Mouse (Mus musculus) heart, embryonic 13.5 days (tissue): ENCODE measurements at regions not wholly inside any gene's neighbourhood (a gene's known extent, or its start where the extent isn't known, plus 50 kb on each side); places are given as distances from the start of the nearest gene placed in this dataset.

ENCODE experiments used
- ATAC-seq: fragments of 200-750 bp; cut with Nextera tagmentation; 2 replicates; pipeline ENCODE4 v1.8.0; 2017; ENCODE audit warnings: moderate TSS enrichment; ENCODE audit not compliant: insufficient number of reproducible peaks, low FRiP score, low TSS enrichment; ENCODE audit errors: extremely low read depth
- H3K27ac ChIP-seq: fragments of 300-500 bp; sonication (generic); replicated peaks from 2 replicates; pipeline ENCODE4 v1.5.1; 2015; ENCODE audit warnings: moderate library complexity, mild to moderate bottlenecking, inconsistent platforms
- H3K27me3 ChIP-seq: fragments of 300-500 bp; sonication (generic); replicated peaks from 2 replicates; pipeline ENCODE4 v1.6.1; 2015; ENCODE audit warnings: mild to moderate bottlenecking, inconsistent platforms
- H3K36me3 ChIP-seq: fragments of 300-500 bp; sonication (generic); 2 replicates; pipeline ENCODE4 v1.6.1; 2015; ENCODE audit warnings: mild to moderate bottlenecking, inconsistent platforms
- H3K4me1 ChIP-seq: fragments of 300-500 bp; sonication (generic); 2 replicates; pipeline ENCODE4 v1.6.1; 2015; ENCODE audit warnings: inconsistent platforms
- H3K4me2 ChIP-seq: fragments of 300-500 bp; sonication (generic); 2 replicates; pipeline ENCODE4 v1.6.1; 2015; ENCODE audit warnings: inconsistent platforms, mild to moderate bottlenecking, moderate library complexity
- H3K4me3 ChIP-seq: fragments of 300-500 bp; sonication (generic); 2 replicates; pipeline ENCODE4 v1.5.1; 2015; ENCODE audit warnings: moderate library complexity, mild to moderate bottlenecking, inconsistent platforms
- H3K9ac ChIP-seq: fragments of 300-500 bp; sonication (generic); 2 replicates; pipeline ENCODE4 v1.6.1; 2015; ENCODE audit warnings: inconsistent platforms, mild to moderate bottlenecking, moderate library complexity
- H3K9me3 ChIP-seq: fragments of 300-500 bp; sonication (generic); 2 replicates; pipeline ENCODE4 v1.6.1; 2016; ENCODE audit warnings: inconsistent platforms
- WGBS: fragments of 180-500 bp; shearing (Covaris S2); methylation state at CpG from one replicate; pipeline ENCODE4 v1.1.7; 2015; ENCODE audit warnings: mixed read lengths; 5-methylcytosine and 5-hydroxymethylcytosine counted together

DNA sequence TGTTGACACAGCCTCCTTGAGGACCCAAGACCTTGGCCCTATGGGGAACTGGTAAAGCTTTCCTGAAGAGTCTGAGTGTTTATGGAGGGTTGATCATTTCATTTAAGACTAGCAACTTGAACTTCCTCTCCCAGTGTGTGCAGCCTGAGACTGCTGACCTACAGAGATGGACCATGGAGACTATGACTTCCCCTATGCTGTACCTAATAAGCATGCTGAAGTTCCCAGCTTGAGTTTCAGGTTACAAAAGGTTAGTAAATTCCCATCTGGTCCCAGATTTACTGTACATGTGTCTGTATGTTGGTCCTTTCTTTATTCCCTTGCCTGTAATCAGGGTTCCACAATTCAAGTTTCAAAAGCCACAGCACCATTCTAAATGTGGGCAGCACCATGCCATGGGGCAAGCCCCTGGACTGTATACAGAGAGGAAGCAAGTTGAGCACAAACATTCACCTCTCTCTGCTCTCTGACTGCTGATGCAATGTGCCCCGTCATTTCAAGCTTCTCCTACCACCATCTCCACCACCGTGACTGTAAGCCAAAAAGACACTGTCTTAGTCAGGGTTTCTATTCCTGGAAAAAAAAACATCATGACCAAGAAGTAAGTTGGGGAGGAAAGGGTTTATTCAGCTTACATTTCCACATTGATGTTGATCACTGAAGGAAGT lies 431.0 kb upstream of the Spred2 start:
- H3K4me1 ChIP-seq: no peaks in the 10 kb centered on the region
- H3K4me3 ChIP-seq: no peak overlapping the region
- H3K9me3 ChIP-seq: no peaks in the 10 kb centered on the region
- H3K4me2 ChIP-seq: no peak overlapping the region
- H3K36me3 ChIP-seq: no peaks in the 10 kb centered on the region
- no peaks in the 10 kb centered on the region for H3K27me3 ChIP-seq
- WGBS: 69% methylated on average over 2 of the region's 2 CpGs
- H3K9ac ChIP-seq: no peak overlapping the region
- ATAC-seq: no peak
- H3K27ac ChIP-seq: no peak overlapping the region

GRCm38 (mm10) chr11:19521721-19522120 lies 402.5 kb upstream of the Spred2 start:
- Histone ChIP-seq H3K9ac (no peak overlapping the region), H3K27me3 (no peaks in the 10 kb centered on the region), H3K4me2 (no peak overlapping the region), H3K9me3 (no peaks in the 10 kb centered on the region), H3K4me3 (no peak overlapping the region), H3K27ac (no peak overlapping the region), H3K36me3 (no peaks in the 10 kb centered on the region), H3K4me1 (no peaks in the 10 kb centered on the region; the same call in 1 of the 2 replicates)
- 78% methylated on average over 3 of the region's 3 CpGs for WGBS
- no peak for ATAC-seq

GRCm38 (mm10) chr11:19523853-19524487 lies 400.2 kb upstream of the Spred2 start:
- no peak overlapping the region for H3K4me2 ChIP-seq
- no peak overlapping the region for H3K9ac ChIP-seq
- H3K9me3 ChIP-seq: no peaks in the 10 kb centered on the region
- no peaks in the 10 kb centered on the region for H3K27me3 ChIP-seq
- WGBS: 62% methylated on average over 6 of the region's 6 CpGs
- no peak for ATAC-seq
- H3K4me3 ChIP-seq: no peak overlapping the region
- H3K36me3 ChIP-seq: no peaks in the 10 kb centered on the region
- H3K27ac ChIP-seq: no peak overlapping the region
- peaks cover 4% of the 10 kb centered on the region; the same call in 1 of the 2 replicates for H3K4me1 ChIP-seq

GRCm38 (mm10) chr11:19529126-19529525 lies 395.0 kb upstream of the Spred2 start:
- WGBS: 60% methylated on average over 5 of the region's 5 CpGs
- Histone ChIP-seq H3K4me3 (no peak overlapping the region), H3K9me3 (no peaks in the 10 kb centered on the region), H3K27me3 (no peaks in the 10 kb centered on the region), H3K27ac (no peak overlapping the region), H3K9ac (no peak overlapping the region), H3K4me2 (no peak overlapping the region), H3K4me1 (peaks cover 10% of the 10 kb centered on the region; the same call in 1 of the 2 replicates), H3K36me3 (no peaks in the 10 kb centered on the region)
- ATAC-seq: no peak

DNA sequence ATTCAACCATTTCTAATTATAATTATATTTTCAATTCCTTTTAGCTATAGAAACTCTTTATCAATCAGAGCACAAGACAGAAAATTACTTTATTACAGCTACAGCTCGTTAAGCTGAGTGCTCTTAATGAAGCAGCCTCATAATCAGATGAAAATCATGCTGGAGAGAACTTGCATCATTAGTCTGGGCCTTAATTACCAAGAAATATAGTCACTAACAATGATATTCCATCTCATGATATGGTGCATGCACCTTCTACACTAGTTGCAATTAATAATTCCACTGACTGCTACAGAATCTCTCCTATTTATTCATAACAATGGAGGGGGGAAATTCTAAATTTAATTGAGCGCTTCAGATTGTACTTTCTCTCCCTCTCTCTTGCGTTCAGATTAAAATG lies 393.5 kb upstream of the Spred2 start:
- H3K36me3 ChIP-seq: no peaks in the 10 kb centered on the region
- no peak for ATAC-seq
- H3K27me3 ChIP-seq: no peaks in the 10 kb centered on the region
- H3K9me3 ChIP-seq: no peaks in the 10 kb centered on the region
- H3K4me1 ChIP-seq: peaks cover 10% of the 10 kb centered on the region; the same call in 1 of the 2 replicates
- H3K4me3 ChIP-seq: no peak overlapping the region
- WGBS: 80% methylated on average over 3 of the region's 3 CpGs
- H3K4me2 ChIP-seq: no peak overlapping the region
- no peak overlapping the region for H3K27ac ChIP-seq
- no peak overlapping the region for H3K9ac ChIP-seq

- peak overlapping the region; percentile 17; the same call in 1 of the 2 replicates for H3K4me3 ChIP-seq
- no peak for ATAC-seq
Observed at GRCm38 (mm10) chr11:19531255-19532003, 392.7 kb upstream of the Spred2 start.

GRCm38 (mm10) chr11:19532867-19533266 lies 391.3 kb upstream of the Spred2 start:
- ATAC-seq: no peak
- no peaks in the 10 kb centered on the region for H3K36me3 ChIP-seq
- WGBS: 74% methylated on average over 7 of the region's 7 CpGs
- no peaks in the 10 kb centered on the region for H3K27me3 ChIP-seq
- no peak overlapping the region for H3K9ac ChIP-seq
- H3K4me2 ChIP-seq: no peak overlapping the region
- no peak overlapping the region for H3K4me3 ChIP-seq
- H3K4me1 ChIP-seq: peaks cover 6% of the 10 kb centered on the region; the same call in 1 of the 2 replicates
- no peaks in the 10 kb centered on the region for H3K9me3 ChIP-seq
- H3K27ac ChIP-seq: no peak overlapping the region

More at GRCm38 (mm10) chr11:19531255-19532003, 392.7 kb upstream of the Spred2 start:
- Histone ChIP-seq H3K9ac (no peak overlapping the region), H3K27ac (no peak overlapping the region), H3K27me3 (no peaks in the 10 kb centered on the region), H3K4me2 (peak overlapping the region; percentile 38), H3K4me1 (peaks cover 10% of the 10 kb centered on the region; the same call in 1 of the 2 replicates), H3K36me3 (no peaks in the 10 kb centered on the region), H3K9me3 (no peaks in the 10 kb centered on the region)
- WGBS: 44% methylated on average over 20 of the region's 20 CpGs

DNA sequence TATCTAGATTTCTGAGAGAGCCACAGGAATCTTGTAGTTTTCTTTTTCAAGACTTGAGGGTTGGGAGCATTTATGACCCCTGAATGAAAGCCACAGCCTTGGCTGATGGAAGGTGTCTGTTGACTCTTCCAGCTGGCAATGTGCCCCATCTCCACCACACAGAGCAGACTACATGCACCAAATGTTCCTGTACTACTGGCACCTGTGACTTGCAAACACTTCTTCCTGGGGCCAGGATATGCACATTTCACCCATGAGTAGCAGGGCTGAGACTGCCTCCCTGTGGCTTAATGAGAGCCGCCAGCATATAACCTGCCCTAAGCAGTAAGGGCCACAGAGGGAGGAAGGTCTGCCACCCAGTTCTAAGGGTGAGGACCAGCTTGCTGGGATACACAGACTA lies 390.5 kb upstream of the Spred2 start:
- H3K27ac ChIP-seq: no peak overlapping the region
- no peaks in the 10 kb centered on the region for H3K9me3 ChIP-seq
- no peaks in the 10 kb centered on the region for H3K27me3 ChIP-seq
- H3K4me3 ChIP-seq: no peak overlapping the region
- H3K36me3 ChIP-seq: no peaks in the 10 kb centered on the region
- no peak overlapping the region for H3K4me2 ChIP-seq
- peaks cover 6% of the 10 kb centered on the region; the same call in 1 of the 2 replicates for H3K4me1 ChIP-seq
- WGBS: 52% methylated on average over 1 of the region's 1 CpGs
- no peak for ATAC-seq
- H3K9ac ChIP-seq: no peak overlapping the region

DNA sequence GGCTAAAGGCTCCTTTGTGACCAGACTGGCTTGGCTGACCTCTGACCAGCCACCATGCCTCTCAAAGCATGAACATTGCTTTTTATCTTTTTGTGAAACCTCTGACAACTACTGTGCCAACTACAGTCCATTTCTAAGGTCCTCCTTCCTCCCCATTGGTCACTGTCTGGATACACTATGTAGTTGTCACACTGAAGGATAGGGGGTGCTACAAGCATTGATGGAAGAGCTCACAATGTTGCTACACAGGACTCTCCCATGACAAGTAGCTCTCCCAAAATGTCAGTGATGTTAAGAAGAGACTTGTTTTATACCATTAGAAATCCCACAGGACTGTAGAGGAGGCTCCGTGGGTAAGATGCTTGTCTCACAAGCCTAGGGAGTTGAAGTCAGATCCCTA lies 389.0 kb upstream of the Spred2 start:
- Histone ChIP-seq H3K4me1 (peaks cover 6% of the 10 kb centered on the region; the same call in 1 of the 2 replicates), H3K27ac (no peak overlapping the region), H3K4me3 (no peak overlapping the region), H3K27me3 (no peaks in the 10 kb centered on the region), H3K9ac (no peak overlapping the region), H3K9me3 (no peaks in the 10 kb centered on the region), H3K36me3 (no peaks in the 10 kb centered on the region), H3K4me2 (no peak overlapping the region)
- 82% methylated on average over 1 of the region's 1 CpGs for WGBS
- no peak for ATAC-seq

DNA sequence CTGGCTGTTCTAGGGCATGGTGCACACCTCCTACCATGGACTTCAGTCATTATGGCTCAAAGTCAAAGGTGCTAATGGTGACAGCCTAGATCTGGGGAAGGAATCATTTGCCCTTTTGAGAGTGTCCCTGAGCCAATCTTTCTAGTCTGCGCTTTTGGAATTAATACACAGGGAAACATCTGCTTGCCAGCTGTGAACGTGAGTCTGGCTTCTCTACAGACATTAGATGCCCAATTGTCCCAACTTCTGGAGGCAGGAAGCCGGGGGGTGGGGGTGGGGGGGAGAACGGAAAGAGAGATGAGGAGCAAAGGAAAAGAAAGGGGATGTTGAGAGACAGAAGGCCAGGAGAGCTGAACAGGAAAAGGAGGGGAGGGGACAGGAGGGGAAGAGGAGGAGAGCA lies 377.9 kb upstream of the Spred2 start:
- Histone ChIP-seq H3K27me3 (no peaks in the 10 kb centered on the region), H3K36me3 (no peaks in the 10 kb centered on the region), H3K4me2 (no peak overlapping the region), H3K27ac (no peak overlapping the region), H3K4me1 (no peaks in the 10 kb centered on the region), H3K9me3 (0 out of 2 replicates have a peak, but pooled peaks cover 3% of the 10 kb centered on the region), H3K4me3 (no peak overlapping the region), H3K9ac (no peak overlapping the region)
- no peak for ATAC-seq
- WGBS: 63% methylated on average over 4 of the region's 4 CpGs

- no peak overlapping the region for H3K4me3 ChIP-seq
- no peak overlapping the region for H3K27ac ChIP-seq
- H3K4me1 ChIP-seq: no peaks in the 10 kb centered on the region
- H3K27me3 ChIP-seq: no peaks in the 10 kb centered on the region
- WGBS: 58% methylated on average over 9 of the region's 9 CpGs
- H3K4me2 ChIP-seq: no peak overlapping the region
- H3K9ac ChIP-seq: no peak overlapping the region
- H3K9me3 ChIP-seq: no peaks in the 10 kb centered on the region
- H3K36me3 ChIP-seq: no peaks in the 10 kb centered on the region
- ATAC-seq: no peak
Observed at GRCm38 (mm10) chr11:19554316-19554946, 369.7 kb upstream of the Spred2 start.
